Mouse (Mus musculus) stomach, embryonic 15.5 days (tissue): ENCODE results near the gene En1. TPM values are rescaled to one million over a fixed set of nuclear protein-coding genes. Genes with fewer than 3 reads are reported as not detected.

Experiments
- ATAC-seq: fragments of 200-750 bp; cut with Nextera tagmentation; 2 replicates; pipeline ENCODE4 v1.8.0; 2017; ENCODE audit warnings: low read depth, moderate number of reproducible peaks, moderate TSS enrichment; ENCODE audit not compliant: insufficient read depth, low FRiP score
- H3K27ac ChIP-seq: fragments of 300-500 bp; sonication (generic); 2 replicates; pipeline ENCODE4 v1.5.1; 2015; ENCODE audit warnings: mild to moderate bottlenecking, inconsistent platforms
- H3K27me3 ChIP-seq: fragments of 300-500 bp; sonication (generic); replicated peaks from 2 replicates; pipeline ENCODE4 v1.6.1; 2015; ENCODE audit warnings: inconsistent platforms
- H3K36me3 ChIP-seq: fragments of 300-500 bp; sonication (generic); 2 replicates; pipeline ENCODE4 v1.6.1; 2015; ENCODE audit warnings: inconsistent platforms
- H3K4me1 ChIP-seq: fragments of 300-500 bp; sonication (generic); 2 replicates; pipeline ENCODE4 v1.6.1; 2015; ENCODE audit warnings: inconsistent platforms
- H3K4me2 ChIP-seq: fragments of 300-500 bp; sonication (generic); 2 replicates; pipeline ENCODE4 v1.6.1; 2015; ENCODE audit warnings: mild to moderate bottlenecking, inconsistent platforms
- H3K4me3 ChIP-seq: fragments of 300-500 bp; sonication (generic); replicated peaks from 2 replicates; pipeline ENCODE4 v1.5.1; 2015; ENCODE audit warnings: inconsistent platforms
- H3K9ac ChIP-seq: fragments of 300-500 bp; sonication (generic); 2 replicates; pipeline ENCODE4 v1.6.1; 2015; ENCODE audit warnings: inconsistent platforms
- H3K9me3 ChIP-seq: fragments of 300-500 bp; sonication (generic); 2 replicates; pipeline ENCODE4 v1.6.1; 2016; ENCODE audit warnings: inconsistent platforms
- WGBS: fragments of 180-500 bp; shearing (Covaris S2); methylation state at CpG from one replicate; pipeline ENCODE4 v1.1.7; 2015; 5-methylcytosine and 5-hydroxymethylcytosine counted together
- polyA plus RNA-seq: library from polyadenylated mRNA; unstranded; fragments of >200 nt; fragmentation: Nextera tagmentation; extraction: Ambion mirVana; gene quantifications from 2 replicates; pipeline ENCODE4 v1.2.1, GENCODE M21; 2015

En1 gene
- polyA plus RNA-seq: 0.05 TPM in 1 of 2 replicates, not detected in the other

DNA sequence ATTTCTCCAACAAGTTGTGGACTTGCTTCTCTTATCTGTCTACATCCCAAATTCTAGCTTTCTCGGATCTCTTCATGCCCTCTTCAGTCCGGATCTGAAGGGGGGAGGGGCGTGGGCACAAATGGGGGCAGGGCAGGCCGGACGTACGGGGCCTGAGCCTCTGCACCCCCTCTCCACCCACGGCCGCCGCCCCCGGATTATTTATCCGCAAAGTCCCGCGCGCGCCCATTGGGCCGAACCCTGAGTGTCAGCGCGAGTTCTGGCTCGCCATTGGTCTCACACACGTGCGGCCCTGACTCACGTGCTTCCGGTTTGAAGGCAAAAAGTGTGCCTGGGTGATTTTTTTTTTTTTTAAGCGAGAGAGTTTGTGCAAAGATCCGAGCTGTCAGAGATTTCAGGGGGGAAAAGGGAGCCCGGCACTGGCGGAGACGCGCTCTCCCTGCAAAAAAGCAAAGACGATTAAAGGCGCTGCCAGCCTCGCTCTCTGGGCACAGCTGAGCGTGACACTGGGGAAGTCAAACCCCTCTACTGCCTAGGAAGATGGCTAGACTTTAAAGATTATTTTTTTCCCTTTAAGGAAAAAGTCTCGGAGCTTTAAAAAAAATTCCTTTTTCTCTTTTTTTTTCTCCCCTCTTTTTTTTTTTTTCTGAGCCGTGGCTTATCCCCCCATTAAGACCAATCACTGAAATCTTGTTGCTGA is at the start of gene En1:
En1 (plus strand) TSS at position 388 of the 700 bp plus-strand sequence.
- Histone ChIP-seq H3K4me1 (peaks cover 16% of the 10 kb centered on the region), H3K27me3 (peaks cover 95% of the 10 kb centered on the region), H3K4me3 (peak within 1 kb of the TSS; percentile 42), H3K9me3 (no peaks in the 10 kb centered on the region), H3K4me2 (peak within 1 kb of the TSS; percentile 85), H3K9ac (no peak within 1 kb of the TSS), H3K27ac (no peak within 1 kb of the TSS), H3K36me3 (no peaks in the 10 kb centered on the region)
- under 1% methylated on average over 33 of the region's 35 CpGs for WGBS
- no peak for ATAC-seq

GRCm38 (mm10) chr1:120556926-120557846 is 45.0 kb upstream of the En1 start:
- WGBS: 67% methylated on average over 15 of the region's 15 CpGs

DNA sequence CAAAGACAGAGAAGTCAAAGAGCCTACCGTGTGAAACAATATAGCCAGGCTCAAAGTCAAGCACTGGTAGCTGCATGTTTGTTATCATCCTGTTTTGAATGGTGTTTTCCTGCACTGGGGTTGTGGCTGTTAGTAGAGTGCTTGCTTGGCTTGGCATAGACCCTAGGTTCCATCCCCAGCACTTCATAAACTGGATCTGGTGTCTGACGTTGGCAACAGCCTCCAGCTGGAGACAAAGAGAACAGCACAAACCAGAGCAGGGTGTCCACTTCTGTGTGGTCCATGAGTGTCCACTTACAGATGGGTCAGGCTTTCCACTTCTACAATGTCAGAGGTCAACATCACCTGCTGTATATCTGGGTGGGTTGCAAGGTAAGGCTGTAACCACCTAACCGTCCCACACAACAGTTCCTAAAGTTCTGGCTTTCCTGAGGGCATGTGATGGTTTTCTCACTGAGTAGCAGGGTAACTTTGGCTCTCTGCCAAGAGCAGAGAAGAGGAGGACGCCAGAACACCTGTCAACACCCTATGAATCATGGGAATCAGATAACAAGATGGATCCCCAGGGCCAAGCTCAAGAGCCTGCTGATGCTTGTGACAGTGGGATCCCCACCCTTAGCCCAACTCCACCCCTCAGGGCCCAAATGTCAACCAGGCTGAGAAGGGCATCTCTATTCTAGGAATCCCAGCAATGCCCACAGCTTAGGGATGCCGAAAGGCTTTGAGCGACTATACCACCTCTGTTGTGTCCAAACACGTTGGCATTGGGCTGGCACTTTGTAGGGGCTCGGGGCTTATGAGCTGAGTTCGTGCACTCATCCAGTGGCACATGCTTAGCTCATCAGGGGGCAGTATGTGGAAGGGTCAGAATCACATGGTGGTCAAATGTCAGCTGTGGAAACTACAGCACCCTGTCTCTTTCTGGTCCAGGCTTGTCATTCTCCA is 43.6 kb upstream of the En1 start:
- Histone ChIP-seq H3K27me3 (no peaks in the 10 kb centered on the region), H3K9ac (no peak overlapping the region), H3K9me3 (no peaks in the 10 kb centered on the region), H3K4me1 (no peaks in the 10 kb centered on the region), H3K27ac (no peak overlapping the region), H3K4me3 (no peak overlapping the region), H3K4me2 (no peak overlapping the region), H3K36me3 (no peaks in the 10 kb centered on the region)
- 71% methylated on average over 9 of the region's 9 CpGs for WGBS
- no peak for ATAC-seq

More at GRCm38 (mm10) chr1:120556926-120557846, 45.0 kb upstream of the En1 start:
- Histone ChIP-seq H3K9me3 (no peaks in the 10 kb centered on the region), H3K4me2 (no peak overlapping the region), H3K27me3 (no peaks in the 10 kb centered on the region), H3K9ac (no peak overlapping the region), H3K27ac (no peak overlapping the region), H3K36me3 (no peaks in the 10 kb centered on the region), H3K4me3 (no peak overlapping the region), H3K4me1 (no peaks in the 10 kb centered on the region)
- ATAC-seq: no peak

GRCm38 (mm10) chr1:120559911-120560310 is 42.3 kb upstream of the En1 start:
- no peak for ATAC-seq
- no peaks in the 10 kb centered on the region for H3K27me3 ChIP-seq
- no peak overlapping the region for H3K4me2 ChIP-seq
- WGBS: 86% methylated on average over 5 of the region's 5 CpGs
- H3K4me1 ChIP-seq: no peaks in the 10 kb centered on the region
- H3K4me3 ChIP-seq: no peak overlapping the region
- H3K9me3 ChIP-seq: no peaks in the 10 kb centered on the region
- H3K36me3 ChIP-seq: no peaks in the 10 kb centered on the region
- no peak overlapping the region for H3K27ac ChIP-seq
- no peak overlapping the region for H3K9ac ChIP-seq

DNA sequence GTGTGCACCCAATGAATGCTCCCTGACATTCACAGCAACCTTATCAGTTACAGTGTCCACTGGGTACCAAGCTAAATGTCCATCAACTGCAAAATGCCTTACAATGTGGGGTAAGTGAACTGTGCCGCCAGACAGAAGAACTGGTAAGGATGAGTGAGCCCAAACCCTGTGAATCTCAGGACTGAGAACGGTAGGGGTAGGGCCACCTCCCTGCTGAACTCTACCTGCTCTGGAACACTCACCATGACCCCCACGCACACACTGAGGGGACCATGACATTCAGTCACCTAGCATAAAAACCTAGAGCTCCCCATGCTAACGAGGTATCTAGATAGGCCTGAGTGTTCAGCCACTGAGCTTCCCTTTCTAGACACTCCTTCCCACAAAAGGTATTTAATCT is 20.9 kb upstream of the En1 start:
- Histone ChIP-seq H3K4me2 (no peak overlapping the region), H3K4me3 (no peak overlapping the region), H3K4me1 (no peaks in the 10 kb centered on the region), H3K9ac (no peak overlapping the region), H3K27me3 (no peaks in the 10 kb centered on the region), H3K9me3 (no peaks in the 10 kb centered on the region), H3K27ac (no peak overlapping the region), H3K36me3 (no peaks in the 10 kb centered on the region)
- no peak for ATAC-seq
- 68% methylated on average over 4 of the region's 4 CpGs for WGBS

DNA sequence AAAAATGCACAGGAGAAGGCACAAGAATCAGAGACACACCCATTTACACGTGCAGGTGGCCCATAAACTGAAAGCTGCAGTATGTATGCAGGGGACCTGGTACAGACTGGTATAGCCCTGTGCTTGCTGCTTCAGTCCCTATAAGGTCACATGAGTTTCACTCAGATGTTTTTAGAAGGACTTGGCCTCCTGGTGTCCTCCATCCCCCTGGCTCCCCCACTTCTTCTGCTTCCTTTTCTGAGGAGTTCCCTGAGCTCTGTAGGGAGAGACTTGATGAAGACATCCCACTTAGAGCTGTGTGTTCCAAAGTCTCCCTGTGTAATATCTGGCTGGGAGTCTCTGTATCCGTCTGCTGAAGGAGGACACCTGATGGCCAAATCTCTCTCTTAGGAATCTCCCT is 16.7 kb upstream of the En1 start:
- Histone ChIP-seq H3K27ac (no peak overlapping the region), H3K36me3 (no peaks in the 10 kb centered on the region), H3K4me3 (no peak overlapping the region), H3K4me1 (no peaks in the 10 kb centered on the region), H3K4me2 (no peak overlapping the region), H3K27me3 (peaks cover 2% of the 10 kb centered on the region; the same call in 1 of the 2 replicates), H3K9ac (no peak overlapping the region), H3K9me3 (no peaks in the 10 kb centered on the region)
- WGBS: 28% methylated on average over 2 of the region's 2 CpGs
- no peak for ATAC-seq

- 12% methylated on average over 7 of the region's 7 CpGs for whole genome bisulfite sequencing
- no peak for ATAC-seq
Measured at GRCm38 (mm10) chr1:120586500-120587110, 15.6 kb upstream of the En1 start.

GRCm38 (mm10) chr1:120587431-120587830 is 14.8 kb upstream of the En1 start:
- ATAC-seq: no peak
- Histone ChIP-seq H3K9ac (no peak overlapping the region), H3K9me3 (no peaks in the 10 kb centered on the region), H3K4me3 (no peak overlapping the region), H3K36me3 (no peaks in the 10 kb centered on the region), H3K27me3 (peaks cover 20% of the 10 kb centered on the region), H3K27ac (no peak overlapping the region), H3K4me2 (no peak overlapping the region), H3K4me1 (no peaks in the 10 kb centered on the region)
- WGBS: 47% methylated on average over 10 of the region's 12 CpGs

More at GRCm38 (mm10) chr1:120586500-120587110, 15.6 kb upstream of the En1 start:
- no peaks in the 10 kb centered on the region for H3K9me3 ChIP-seq
- H3K4me2 ChIP-seq: no peak overlapping the region
- H3K4me1 ChIP-seq: no peaks in the 10 kb centered on the region
- H3K36me3 ChIP-seq: no peaks in the 10 kb centered on the region
- no peak overlapping the region for H3K27ac ChIP-seq
- peaks cover 12% of the 10 kb centered on the region for H3K27me3 ChIP-seq
- no peak overlapping the region for H3K9ac ChIP-seq
- H3K4me3 ChIP-seq: no peak overlapping the region

DNA sequence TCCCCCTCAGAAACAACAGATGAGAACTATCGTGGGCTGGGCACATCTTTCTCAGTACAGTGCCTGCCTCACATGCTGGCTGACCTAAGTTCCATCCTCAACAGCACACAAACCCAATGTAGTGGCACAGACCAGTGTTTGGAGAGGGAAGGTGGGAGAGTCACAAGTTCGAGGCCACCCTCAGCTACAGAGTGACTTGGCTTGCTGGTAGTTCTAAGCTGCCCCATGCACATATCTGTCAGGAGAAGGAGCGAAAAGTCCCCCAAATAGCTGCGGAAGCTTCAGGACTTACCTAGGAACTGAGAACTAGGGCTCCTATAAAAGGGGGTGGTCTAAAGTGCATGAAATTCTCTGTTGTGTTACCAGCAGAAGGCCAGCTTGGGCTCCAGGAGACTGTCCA is 14.3 kb upstream of the En1 start:
- ATAC-seq: no peak
- WGBS: 77% methylated on average over 4 of the region's 4 CpGs
- H3K27me3 ChIP-seq: peaks cover 25% of the 10 kb centered on the region

DNA sequence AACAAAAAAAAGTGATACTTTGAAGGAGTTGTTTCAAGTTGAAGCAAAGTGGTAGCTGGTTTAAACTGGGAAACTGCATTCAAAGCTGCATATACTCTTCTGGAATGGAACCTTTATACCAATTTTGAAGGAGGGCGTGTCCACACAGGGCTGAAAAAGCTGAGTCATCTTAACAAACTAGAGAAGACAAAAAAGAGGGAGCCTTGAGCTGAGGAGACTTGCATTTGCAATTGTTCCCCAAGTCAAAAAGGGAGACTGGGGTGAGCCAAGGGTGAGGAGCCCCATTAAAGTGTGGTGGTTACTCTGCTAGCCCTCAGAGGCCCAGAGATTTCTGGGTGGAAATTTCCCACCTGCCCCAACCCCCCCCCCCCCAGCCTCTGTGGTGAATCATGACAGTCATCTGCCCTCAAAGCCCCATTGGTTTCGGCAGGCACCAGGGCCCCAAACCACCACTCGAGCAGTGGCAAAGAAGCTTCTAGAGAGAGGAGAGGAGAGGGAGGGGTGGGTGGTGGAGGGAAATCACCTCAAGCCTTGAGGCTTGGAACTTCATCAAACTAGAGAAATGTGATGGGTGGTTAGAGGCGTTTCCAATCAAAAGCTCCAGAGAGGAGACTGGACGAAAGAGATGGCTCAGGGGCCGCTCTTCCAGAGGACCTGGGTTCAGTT is 13.7 kb upstream of the En1 start:
- 63% methylated on average over 6 of the region's 6 CpGs for WGBS
- Histone ChIP-seq H3K27me3 (peaks cover 30% of the 10 kb centered on the region), H3K36me3 (no peaks in the 10 kb centered on the region)

More for the DNA sequence above, 14.3 kb upstream of the En1 start:
- Histone ChIP-seq H3K4me3 (no peak overlapping the region), H3K9me3 (no peaks in the 10 kb centered on the region), H3K27ac (no peak overlapping the region), H3K4me2 (no peak overlapping the region), H3K36me3 (no peaks in the 10 kb centered on the region), H3K9ac (no peak overlapping the region), H3K4me1 (no peaks in the 10 kb centered on the region)

More for the DNA sequence above, 13.7 kb upstream of the En1 start:
- Histone ChIP-seq H3K27ac (no peak overlapping the region), H3K4me2 (no peak overlapping the region), H3K9me3 (no peaks in the 10 kb centered on the region), H3K4me1 (no peaks in the 10 kb centered on the region), H3K9ac (no peak overlapping the region), H3K4me3 (no peak overlapping the region)
- ATAC-seq: no peak
